Mouse (Mus musculus): Measurements from ENCODE around the gene Grm8. TPM values are rescaled to one million over a fixed set of nuclear protein-coding genes. Genes with fewer than 3 reads are reported as not detected.

Gene Grm8
- polyA plus RNA-seq (2015; fragmentation: Nextera tagmentation; extraction: Ambion mirVana), result 0.23 and 0.24 TPM in 2 replicates

DNA sequence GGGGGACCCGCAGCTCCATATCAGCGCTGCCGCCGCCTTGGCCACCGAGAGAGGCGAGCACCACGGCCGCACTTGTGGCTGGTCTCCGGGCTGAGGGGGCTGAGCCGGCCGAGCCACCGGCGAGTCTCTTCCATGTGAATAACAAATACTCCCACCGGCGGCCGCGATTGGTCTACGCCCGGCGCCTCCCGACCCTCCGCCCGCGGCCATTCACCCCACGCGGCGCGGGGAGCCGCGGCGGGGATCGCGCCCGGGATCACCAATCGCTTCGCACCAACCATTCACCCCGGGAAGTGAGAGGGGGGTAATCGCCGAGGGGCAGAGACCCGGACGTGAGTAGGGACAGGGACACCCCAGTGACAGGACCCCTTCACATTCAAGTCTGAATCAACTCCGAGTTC lies at the start of gene Grm8:
Grm8 (minus strand) TSS at position 178 of the 401 bp plus-strand sequence.

MicroRNA genes within 50 kb of the gene (microRNA counts, 519-probe panel; counts per million panel counts)
- microRNA mmu-miR-592, result 88.3 counts per million

All from spleen, postnatal 0 days (tissue).